10 mouse cellular contexts compared by ENCODE assay signal in genomic region chr7:136209299-136210171, GRCm38 (mm10).
DNase-seq lines count a peak whose midpoint lies in the region; ATAC-seq and TF ChIP-seq lines count a peak whose summit lies in the region.
"Had no signal": no experiment of that assay in that cellular context is flagged by ENCODE, and none has a peak within 500 bp of the region (broad histone marks: within the 10 kb centered on the region; RNA-seq: fewer than 3 reads in every experiment).

No protein-coding gene starts in this region.

- TF ChIP-seq CTCF in layer of hippocampus, adult 2 months (conservative IDR thresholded peaks at IDR 0.05) = no peak

- no peak for ATAC-seq in heart, embryonic 13.5 days (ENCODE audit: extremely low read depth, insufficient number of reproducible peaks, low FRiP score, low TSS enrichment)
- peak; percentile 78; the same call in 1 of the 2 replicates for ATAC-seq in embryonic facial prominence, embryonic 11.5 days (replicated peaks; ENCODE audit: insufficient number of reproducible peaks, low FRiP score, low TSS enrichment, low read depth)
- ATAC-seq in hindbrain, embryonic 15.5 days (ENCODE audit: low FRiP score, low read depth) = peak; percentile 84
- ATAC-seq in neural tube, embryonic 12.5 days (ENCODE audit: low FRiP score, low read depth) = peak; percentile 76

- H3K27ac ChIP-seq in heart, embryonic 13.5 days (replicated peaks) = no peak overlapping the region
- H3K27ac ChIP-seq in embryonic facial prominence, embryonic 11.5 days (replicated peaks; ENCODE audit: low read depth, low read length) = 0 out of 2 replicates have a peak overlapping the region, but pooled peaks have one; percentile 21
- H3K27ac ChIP-seq in hindbrain, embryonic 15.5 days (replicated peaks) = peak overlapping the region; percentile 61
- peak overlapping the region; percentile 37 for H3K27ac ChIP-seq in neural tube, embryonic 12.5 days
- H3K27ac ChIP-seq in layer of hippocampus, adult 2 months = no peak overlapping the region

- no peaks in the 10 kb centered on the region for H3K9me3 ChIP-seq in heart, embryonic 13.5 days
- H3K9me3 ChIP-seq in embryonic facial prominence, embryonic 11.5 days (replicated peaks; ENCODE audit: control insufficient read depth, low read length) = no peaks in the 10 kb centered on the region
- no peaks in the 10 kb centered on the region for H3K9me3 ChIP-seq in hindbrain, embryonic 15.5 days
- no peaks in the 10 kb centered on the region for H3K9me3 ChIP-seq in neural tube, embryonic 12.5 days

- peaks cover 12% of the 10 kb centered on the region for H3K27me3 ChIP-seq in heart, embryonic 13.5 days (replicated peaks)
- H3K27me3 ChIP-seq in embryonic facial prominence, embryonic 11.5 days (ENCODE audit: control insufficient read depth, insufficient read depth, low read length) = no peaks in the 10 kb centered on the region
- H3K27me3 ChIP-seq in hindbrain, embryonic 15.5 days = no peaks in the 10 kb centered on the region
- H3K27me3 ChIP-seq in neural tube, embryonic 12.5 days (replicated peaks) = no peaks in the 10 kb centered on the region

- H3K4me3 ChIP-seq in heart, embryonic 13.5 days = no peak overlapping the region
- no peak overlapping the region for H3K4me3 ChIP-seq in embryonic facial prominence, embryonic 11.5 days (ENCODE audit: low read depth, low read length)
- H3K4me3 ChIP-seq in hindbrain, embryonic 15.5 days = no peak overlapping the region
- H3K4me3 ChIP-seq in neural tube, embryonic 12.5 days = no peak overlapping the region
- no peak overlapping the region for H3K4me3 ChIP-seq in layer of hippocampus, adult 2 months

- H3K4me1 ChIP-seq in heart, embryonic 13.5 days = peaks cover 29% of the 10 kb centered on the region
- peaks cover 6% of the 10 kb centered on the region for H3K4me1 ChIP-seq in embryonic facial prominence, embryonic 11.5 days (ENCODE audit: control insufficient read depth, insufficient read depth, low read length)
- peaks cover 26% of the 10 kb centered on the region for H3K4me1 ChIP-seq in hindbrain, embryonic 15.5 days (replicated peaks)
- peaks cover 34% of the 10 kb centered on the region for H3K4me1 ChIP-seq in neural tube, embryonic 12.5 days

- no peaks in the 10 kb centered on the region for H3K36me3 ChIP-seq in heart, embryonic 13.5 days
- no peaks in the 10 kb centered on the region for H3K36me3 ChIP-seq in embryonic facial prominence, embryonic 11.5 days (replicated peaks; ENCODE audit: control insufficient read depth, insufficient read depth, low read depth, low read length)
- no peaks in the 10 kb centered on the region for H3K36me3 ChIP-seq in hindbrain, embryonic 15.5 days
- H3K36me3 ChIP-seq in neural tube, embryonic 12.5 days = no peaks in the 10 kb centered on the region

- H3K4me2 ChIP-seq in heart, embryonic 13.5 days = peak overlapping the region; percentile 23; the same call in 1 of the 2 replicates
- H3K4me2 ChIP-seq in embryonic facial prominence, embryonic 11.5 days (ENCODE audit: low read depth, low read length) = peak overlapping the region; percentile 28
- H3K4me2 ChIP-seq in hindbrain, embryonic 15.5 days = peak overlapping the region; percentile 39
- H3K4me2 ChIP-seq in neural tube, embryonic 12.5 days (replicated peaks) = peak overlapping the region; percentile 53
- H3K4me2 ChIP-seq: liver, embryonic 11.5 days had no signal

- no peak for DNase-seq in heart, adult 8-10 months (ENCODE audit: low spot score)
- peak; percentile 50 for DNase-seq in embryonic facial prominence, embryonic 11.5 days (ENCODE audit: low spot score)
- no peak for DNase-seq in gastrocnemius, postnatal 36 days
- DNase-seq in layer of hippocampus, adult 2 months (ENCODE audit: low spot score in 2 of 2) = no peak
- DNase-seq in spleen, adult 12 weeks (ENCODE audit: low spot score) = no peak
- DNase-seq: kidney, adult 8-10 months had no signal

- peak overlapping the region; percentile 30; the same call in 1 of the 2 replicates for H3K9ac ChIP-seq in heart, embryonic 13.5 days
- peak overlapping the region; percentile 58 for H3K9ac ChIP-seq in embryonic facial prominence, embryonic 11.5 days (replicated peaks; ENCODE audit: low read length)
- H3K9ac ChIP-seq in hindbrain, embryonic 15.5 days = 0 out of 2 replicates have a peak overlapping the region, but pooled peaks have one; percentile 5
- peak overlapping the region; percentile 42 for H3K9ac ChIP-seq in neural tube, embryonic 12.5 days

- intact Hi-C loops in gastrocnemius, postnatal 36 days (cut with DNase I) = no loop called here

- 32% methylated on average over 31 of the region's 31 CpGs for WGBS in heart, embryonic 13.5 days
- WGBS in embryonic facial prominence, embryonic 11.5 days = 20% methylated on average over 31 of the region's 31 CpGs
- WGBS in hindbrain, embryonic 15.5 days = 9% methylated on average over 31 of the region's 31 CpGs
- WGBS in neural tube, embryonic 12.5 days = 16% methylated on average over 31 of the region's 31 CpGs

Comparison
In these comparisons a context has a peak if more than half of its experiments do, and no peak if none do; other contexts are left out.
1. H3K27ac ChIP-seq: peak in embryonic facial prominence, embryonic 11.5 days (single experiment), hindbrain, embryonic 15.5 days (single experiment) and neural tube, embryonic 12.5 days (single experiment); none in heart, embryonic 13.5 days (single experiment) and layer of hippocampus, adult 2 months (single experiment).
2. H3K9ac ChIP-seq: peak in every context shown above with its lines; median percentile 58 in embryonic facial prominence, embryonic 11.5 days; 42 in neural tube, embryonic 12.5 days; 30 in heart, embryonic 13.5 days; 5 in hindbrain, embryonic 15.5 days.
3. Peak in every context shown above with its lines, with median percentiles within 50 percentile points of each other: H3K4me2 ChIP-seq.